Mouse (Mus musculus) cortical plate, adult 2 months (tissue): Measurements from ENCODE around the gene Leng8.

Experiments
- CTCF ChIP-seq: fragments of 200-500 bp; IDR thresholded peaks from 2 replicates; pipeline ENCODE4 v1.5.1; 2011; ENCODE audit warnings: mild to moderate bottlenecking, control low read depth, low read length; ENCODE audit not compliant: insufficient read depth; ENCODE audit errors: extremely low read depth
- POLR2A ChIP-seq: fragments of 200-500 bp; IDR thresholded peaks from 2 replicates; pipeline ENCODE4 v1.6.1; 2011; ENCODE audit warnings: mild to moderate bottlenecking, low read length, control low read depth; ENCODE audit not compliant: insufficient read depth; ENCODE audit errors: extremely low read depth

DNA sequence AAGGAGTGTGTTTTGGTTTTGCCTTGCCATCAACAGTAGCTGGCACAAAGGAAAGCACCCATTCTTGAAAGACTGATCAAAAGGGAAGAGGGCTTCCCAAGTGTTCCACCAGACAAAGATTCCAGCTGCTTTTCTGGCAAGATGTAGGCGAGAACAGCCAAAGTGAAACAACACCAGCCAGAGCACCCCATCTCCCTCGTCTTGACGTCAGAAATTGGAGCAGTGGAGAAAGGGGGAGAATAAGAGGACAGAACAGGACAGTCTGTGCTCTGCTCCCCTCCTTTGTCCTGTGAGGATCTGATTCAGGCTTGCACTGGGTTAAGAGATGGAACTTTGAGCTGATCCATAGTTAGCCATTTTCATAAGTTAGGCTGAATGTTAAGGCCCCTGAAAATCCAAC lies 25.1 kb upstream of the Leng8 start:
- TF ChIP-seq CTCF (no peak), POLR2A (no peak)
